Mouse (Mus musculus) intestine, embryonic 16.5 days (tissue): ENCODE measurements around the gene Slc5a10. TPM values are rescaled to one million over a fixed set of nuclear protein-coding genes. Genes with fewer than 3 reads are reported as not detected.

Source experiments
- ATAC-seq: fragments of 200-750 bp; cut with Nextera tagmentation; 2 replicates; pipeline ENCODE4 v1.8.0; 2017; ENCODE audit warnings: moderate TSS enrichment, moderate library complexity
- H3K27ac ChIP-seq: fragments of 300-500 bp; sonication (generic); 2 replicates; pipeline ENCODE4 v1.5.1; 2014; ENCODE audit warnings: mild to moderate bottlenecking, low read length
- H3K27me3 ChIP-seq: fragments of 300-500 bp; sonication (generic); replicated peaks from 2 replicates; pipeline ENCODE4 v1.6.1; 2014; ENCODE audit warnings: low read length, control low read depth, mixed read lengths; ENCODE audit not compliant: control insufficient read depth, insufficient read depth
- H3K36me3 ChIP-seq: fragments of 300-500 bp; sonication (generic); 2 replicates; pipeline ENCODE4 v1.6.1; 2014; ENCODE audit warnings: low read length, control low read depth; ENCODE audit not compliant: control insufficient read depth, insufficient read depth
- H3K4me1 ChIP-seq: fragments of 300-500 bp; sonication (generic); 2 replicates; pipeline ENCODE4 v1.6.1; 2014; ENCODE audit warnings: low read length, control low read depth, mixed read lengths; ENCODE audit not compliant: control insufficient read depth, insufficient read depth
- H3K4me2 ChIP-seq: fragments of 300-500 bp; sonication (generic); 2 replicates; pipeline ENCODE4 v1.6.1; 2014; ENCODE audit warnings: low read depth, low read length, control low read depth
- H3K4me3 ChIP-seq: fragments of 300-500 bp; sonication (generic); 2 replicates; pipeline ENCODE4 v1.5.1; 2014; ENCODE audit warnings: mild to moderate bottlenecking, low read length
- H3K9ac ChIP-seq: fragments of 300-500 bp; sonication (generic); 2 replicates; pipeline ENCODE4 v1.6.1; 2014; ENCODE audit warnings: low read depth, low read length
- H3K9me3 ChIP-seq: fragments of 300-500 bp; sonication (generic); 2 replicates; pipeline ENCODE4 v1.6.1; 2016; ENCODE audit warnings: low read length, control low read depth; ENCODE audit not compliant: control insufficient read depth
- WGBS: fragments of 180-500 bp; shearing (Covaris S2); extraction: QIAGEN DNeasy Blood & Tissue Kit; methylation state at CpG from one replicate; pipeline ENCODE4 v1.1.7; 2014; 5-methylcytosine and 5-hydroxymethylcytosine counted together
- polyA plus RNA-seq: library from polyadenylated mRNA; unstranded; fragments of >200 nt; fragmentation: Nextera tagmentation; extraction: Ambion mirVana; gene quantifications from 2 replicates; pipeline ENCODE4 v1.2.1, GENCODE M21; 2015

Gene Slc5a10
- polyA plus RNA-seq, 1 experiment from 2014 or later: 0.11 TPM

DNA sequence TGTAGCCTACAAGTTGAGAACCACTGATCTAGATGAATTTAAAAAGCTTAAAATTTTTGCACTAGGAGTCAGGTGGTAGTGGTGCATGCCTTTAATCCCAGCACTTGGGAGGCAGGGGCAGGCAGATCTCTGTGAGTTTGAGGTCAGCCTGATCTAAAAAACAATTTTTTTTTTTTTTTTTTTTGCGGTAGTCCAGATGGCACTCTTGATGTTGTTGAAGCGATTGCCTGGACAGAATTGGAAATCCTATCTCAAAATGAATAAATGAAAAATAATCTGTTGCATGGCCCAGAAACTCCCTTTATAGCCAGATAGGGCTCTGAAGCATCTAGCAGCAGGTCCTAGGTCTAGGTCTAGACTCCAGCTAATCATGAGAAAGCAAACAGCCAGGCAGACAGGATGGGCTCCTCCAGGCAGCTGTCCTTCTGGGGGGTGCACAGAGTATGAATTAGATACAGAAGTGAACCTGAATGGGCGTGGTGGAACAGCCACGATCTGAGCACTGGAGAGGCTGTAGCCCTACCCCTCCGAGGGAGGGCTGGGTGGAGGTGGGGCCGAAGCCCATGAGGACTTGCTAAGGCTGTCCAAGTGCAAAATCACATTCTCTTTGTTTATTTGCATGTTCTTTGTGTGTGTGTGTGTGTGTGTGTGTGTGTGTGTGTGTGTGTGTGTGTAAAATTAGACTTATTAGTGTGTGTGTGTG is 64.3 kb downstream of the Slc5a10 start:
- no peaks in the 10 kb centered on the region for H3K36me3 ChIP-seq

DNA sequence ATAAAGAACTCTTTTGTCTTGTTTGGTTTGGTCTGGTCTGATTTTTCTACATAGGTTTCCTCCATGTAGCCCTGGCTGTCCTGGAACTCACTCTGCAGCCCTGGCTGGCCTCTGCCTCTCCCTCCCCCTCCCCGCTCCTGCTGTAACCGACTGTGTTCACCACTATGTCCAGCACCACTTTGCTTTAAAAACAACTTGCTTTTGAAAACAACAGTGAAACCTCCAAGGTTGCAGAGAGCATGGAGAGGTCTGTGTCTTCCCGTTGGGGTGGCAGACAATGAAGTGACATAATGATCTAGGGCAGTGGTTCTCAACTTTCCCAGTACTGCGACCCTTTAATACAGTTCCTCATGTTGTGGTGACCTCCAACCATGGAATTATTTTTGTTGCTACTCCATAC is 65.0 kb downstream of the Slc5a10 start:
- WGBS: 63% methylated on average over 4 of the region's 4 CpGs
- H3K9ac ChIP-seq: no peak overlapping the region
- peaks cover 3% of the 10 kb centered on the region; the same call in 1 of the 2 replicates for H3K4me1 ChIP-seq
- H3K27ac ChIP-seq: no peak overlapping the region
- H3K9me3 ChIP-seq: no peaks in the 10 kb centered on the region
- no peak overlapping the region for H3K4me2 ChIP-seq
- H3K27me3 ChIP-seq: no peaks in the 10 kb centered on the region
- no peaks in the 10 kb centered on the region for H3K36me3 ChIP-seq
- H3K4me3 ChIP-seq: no peak overlapping the region
- ATAC-seq: no peak

More for the DNA sequence above, 64.3 kb downstream of the Slc5a10 start:
- WGBS: 57% methylated on average over 6 of the region's 6 CpGs
- ATAC-seq: no peak
- H3K4me2 ChIP-seq: no peak overlapping the region
- no peak overlapping the region for H3K9ac ChIP-seq
- H3K4me3 ChIP-seq: no peak overlapping the region
- 0 out of 2 replicates have a peak, but pooled peaks cover 3% of the 10 kb centered on the region for H3K4me1 ChIP-seq
- H3K9me3 ChIP-seq: no peaks in the 10 kb centered on the region
- H3K27me3 ChIP-seq: no peaks in the 10 kb centered on the region
- no peak overlapping the region for H3K27ac ChIP-seq

DNA sequence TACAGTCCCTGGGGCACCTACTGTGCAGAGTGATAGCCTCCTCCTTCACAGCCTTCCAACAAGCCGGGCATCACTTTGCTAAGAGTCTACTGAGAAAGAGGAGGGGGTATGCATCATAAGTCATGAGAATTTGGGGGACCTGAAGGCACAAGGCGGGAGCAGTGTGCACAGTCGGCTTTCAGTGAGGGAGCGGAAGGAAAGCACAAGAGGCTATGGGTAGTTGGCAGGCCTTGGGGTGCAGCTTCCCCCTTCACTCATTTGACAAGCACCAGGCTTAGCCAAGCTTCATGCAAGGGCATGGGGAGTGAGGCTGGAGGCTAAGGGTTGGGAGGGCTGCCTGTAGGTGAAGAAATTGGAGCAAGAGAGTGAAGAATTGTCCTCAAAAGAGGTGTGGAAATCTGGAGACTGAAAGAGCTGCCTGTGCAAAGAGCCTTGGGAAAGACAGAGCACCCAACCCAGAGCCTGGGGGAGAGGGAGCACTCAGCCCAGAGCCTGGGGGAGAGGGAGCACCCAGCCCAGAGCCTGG is 65.8 kb downstream of the Slc5a10 start:
- no peak overlapping the region for H3K9ac ChIP-seq
- no peaks in the 10 kb centered on the region for H3K36me3 ChIP-seq
- no peak overlapping the region for H3K4me3 ChIP-seq
- H3K27me3 ChIP-seq: no peaks in the 10 kb centered on the region
- 86% methylated on average over 4 of the region's 4 CpGs for WGBS
- no peak for ATAC-seq
- H3K4me2 ChIP-seq: no peak overlapping the region
- H3K9me3 ChIP-seq: no peaks in the 10 kb centered on the region
- peaks cover 3% of the 10 kb centered on the region; the same call in 1 of the 2 replicates for H3K4me1 ChIP-seq
- no peak overlapping the region for H3K27ac ChIP-seq

DNA sequence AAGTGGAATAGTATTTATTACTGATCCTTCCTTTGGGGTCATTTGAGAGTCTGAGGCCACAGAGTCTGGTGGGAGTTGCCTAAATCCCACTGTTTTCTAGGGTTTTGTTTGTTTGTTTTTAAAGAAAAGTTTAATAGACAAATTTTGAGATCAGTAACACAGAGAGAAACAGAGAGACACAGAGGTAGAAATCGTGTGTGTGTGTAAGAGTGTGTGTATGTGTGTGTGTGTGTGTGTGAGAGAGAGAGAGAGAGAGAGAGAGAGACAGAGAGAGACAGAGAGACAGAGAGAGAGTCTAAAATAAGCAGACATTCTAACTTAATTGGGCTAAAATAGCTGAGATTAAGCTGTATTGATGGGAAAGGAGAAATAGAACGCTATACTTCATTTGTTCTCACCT is 67.1 kb downstream of the Slc5a10 start:
- H3K27me3 ChIP-seq: no peaks in the 10 kb centered on the region
- H3K4me2 ChIP-seq: no peak overlapping the region
- no peak overlapping the region for H3K9ac ChIP-seq
- peaks cover 3% of the 10 kb centered on the region; the same call in 1 of the 2 replicates for H3K4me1 ChIP-seq
- ATAC-seq: no peak
- no peaks in the 10 kb centered on the region for H3K36me3 ChIP-seq
- H3K9me3 ChIP-seq: no peaks in the 10 kb centered on the region
- WGBS: 68% methylated on average over 2 of the region's 2 CpGs
- peak overlapping the region; percentile 0 for H3K4me3 ChIP-seq
- H3K27ac ChIP-seq: no peak overlapping the region

DNA sequence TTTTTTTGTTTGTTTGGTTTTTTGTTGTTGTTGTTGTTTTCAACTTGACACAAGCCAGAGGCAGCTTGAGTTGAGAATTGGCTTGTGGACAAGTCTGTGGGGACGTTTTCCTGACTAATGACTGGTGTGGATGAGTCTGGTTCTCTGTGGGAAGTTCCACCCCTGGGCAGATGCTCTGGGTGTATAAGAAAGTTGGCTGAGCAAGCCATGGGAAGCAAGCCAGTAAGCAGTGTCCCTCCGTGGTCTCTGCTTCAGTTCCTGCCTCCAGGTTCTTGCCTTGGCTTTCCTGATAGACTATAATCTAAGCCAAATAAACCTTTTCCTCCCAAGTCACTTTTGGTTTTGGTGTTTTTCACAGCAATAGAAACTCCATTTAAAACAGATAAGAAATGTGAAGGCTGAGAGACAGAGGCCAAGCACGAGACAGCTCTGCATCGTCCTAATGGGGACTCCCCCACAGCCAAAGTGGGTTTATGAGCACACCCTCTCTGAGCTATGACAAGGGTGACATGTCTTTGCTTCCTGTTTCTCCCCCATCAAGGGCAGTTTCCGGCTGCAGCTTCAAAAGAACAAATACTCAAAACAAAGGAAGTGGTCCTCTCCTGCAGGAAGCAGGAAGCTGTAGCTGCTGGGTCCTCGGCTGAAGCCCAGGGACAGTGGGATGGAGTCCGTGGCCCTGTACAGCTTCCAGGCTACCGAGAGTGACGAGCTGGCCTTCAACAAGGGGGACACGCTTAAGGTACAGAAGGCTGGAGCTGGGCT is 67.8 kb downstream of the Slc5a10 start, which contains the start of gene Grap:
Gene Grap (plus strand): TSS at position 580 of the 762 bp plus-strand sequence.
- Histone ChIP-seq H3K4me3 (peak within 1 kb of the TSS; percentile 0), H3K27me3 (no peaks in the 10 kb centered on the region), H3K4me2 (no peak within 1 kb of the TSS), H3K27ac (peak within 1 kb of the TSS; percentile 23; the same call in 1 of the 2 replicates), H3K4me1 (peaks cover 3% of the 10 kb centered on the region; the same call in 1 of the 2 replicates), H3K9ac (no peak within 1 kb of the TSS), H3K9me3 (no peaks in the 10 kb centered on the region), H3K36me3 (no peaks in the 10 kb centered on the region)
- no peak for ATAC-seq
- WGBS: 56% methylated on average over 10 of the region's 10 CpGs

DNA sequence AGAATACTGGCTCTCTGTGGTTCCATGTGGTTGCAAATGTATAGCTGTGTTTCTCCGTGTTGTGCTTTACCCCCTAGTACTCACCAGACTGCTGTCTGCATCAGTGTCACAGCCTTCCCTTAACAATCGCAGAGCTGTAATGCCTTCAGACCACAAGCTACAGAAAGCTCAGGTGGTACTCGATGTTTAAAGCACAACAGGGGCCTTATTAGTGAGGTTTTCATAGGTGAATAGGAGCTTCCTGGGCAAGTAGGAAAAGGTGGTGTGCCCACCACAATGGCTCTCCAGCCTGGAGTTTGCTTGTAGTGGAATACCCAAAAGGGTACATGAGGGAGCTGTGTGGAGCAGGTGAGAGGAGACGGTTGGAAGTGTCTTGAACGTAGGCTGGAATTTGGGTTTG is 68.4 kb downstream of the Slc5a10 start:
- Histone ChIP-seq H3K27ac (no peak overlapping the region), H3K4me1 (peaks cover 3% of the 10 kb centered on the region; the same call in 1 of the 2 replicates), H3K9me3 (no peaks in the 10 kb centered on the region), H3K4me2 (no peak overlapping the region), H3K36me3 (no peaks in the 10 kb centered on the region), H3K27me3 (no peaks in the 10 kb centered on the region), H3K9ac (no peak overlapping the region), H3K4me3 (no peak overlapping the region)
- no peak for ATAC-seq
- 92% methylated on average over 5 of the region's 5 CpGs for WGBS

DNA sequence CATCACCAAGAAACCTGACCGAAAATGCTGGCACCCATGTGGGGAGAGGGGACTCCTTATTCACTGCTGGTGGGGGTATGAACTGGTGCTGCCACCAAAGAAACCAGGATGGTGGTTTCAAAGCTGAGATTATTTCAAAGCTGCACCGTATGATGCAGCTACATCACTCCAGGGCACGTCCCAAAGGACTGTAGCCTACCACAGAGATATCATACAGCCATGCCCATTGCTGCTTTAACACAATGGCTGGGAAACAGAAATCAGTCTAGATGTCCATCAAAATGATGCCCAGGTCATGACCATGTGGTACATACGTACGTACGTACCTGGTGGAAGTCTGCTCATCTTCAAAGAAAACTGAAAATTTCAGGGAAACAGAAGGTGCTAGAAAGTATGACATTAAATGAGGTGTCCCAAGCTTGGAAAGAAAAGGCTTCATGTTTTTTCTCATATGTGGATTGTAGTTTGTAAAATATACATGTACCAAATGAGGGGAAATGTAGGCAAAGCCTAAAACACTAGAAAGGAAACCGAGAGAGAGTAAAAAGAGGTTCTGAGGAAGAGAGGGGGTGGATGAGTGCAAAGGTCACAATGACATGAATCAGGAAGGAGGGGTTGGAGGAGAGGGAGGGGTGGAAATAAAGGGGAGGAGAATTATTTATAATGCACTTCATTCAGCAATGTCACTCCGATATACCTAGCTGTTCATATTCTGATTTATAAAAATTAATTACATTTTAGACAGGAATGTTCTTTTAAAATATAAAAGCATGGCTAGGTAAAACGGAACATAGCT is 70.0 kb downstream of the Slc5a10 start:
- peaks cover under 1% of the 10 kb centered on the region for H3K4me1 ChIP-seq
- no peaks in the 10 kb centered on the region for H3K9me3 ChIP-seq
- H3K4me3 ChIP-seq: no peak overlapping the region
- ATAC-seq: no peak
- H3K9ac ChIP-seq: no peak overlapping the region
- 82% methylated on average over 9 of the region's 9 CpGs for WGBS
- H3K4me2 ChIP-seq: no peak overlapping the region
- H3K27me3 ChIP-seq: no peaks in the 10 kb centered on the region
- no peaks in the 10 kb centered on the region for H3K36me3 ChIP-seq
- H3K27ac ChIP-seq: no peak overlapping the region

DNA sequence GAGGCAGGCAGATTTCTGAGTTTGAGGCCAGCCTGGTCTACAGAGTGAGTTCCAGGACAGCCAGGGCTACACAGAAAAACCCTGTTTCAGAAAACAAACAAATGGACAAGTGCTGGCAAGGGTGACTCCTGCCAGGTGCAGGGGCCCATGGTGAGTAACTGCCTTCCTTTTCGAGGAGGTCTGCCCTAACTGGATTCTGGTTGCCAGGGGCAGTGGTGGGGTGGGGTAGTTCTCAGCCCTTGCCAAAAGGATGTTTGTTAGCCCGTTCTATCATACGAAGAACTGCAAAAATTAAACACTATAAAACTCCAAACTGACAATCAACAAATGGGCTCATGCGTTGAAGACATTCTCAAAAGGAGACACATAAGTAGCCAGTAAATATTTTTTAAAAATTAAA is 71.0 kb downstream of the Slc5a10 start:
- H3K9me3 ChIP-seq: no peaks in the 10 kb centered on the region
- H3K27me3 ChIP-seq: no peaks in the 10 kb centered on the region
- 82% methylated on average over 4 of the region's 4 CpGs for WGBS
- no peak for ATAC-seq
- H3K27ac ChIP-seq: no peak overlapping the region
- no peak overlapping the region for H3K4me3 ChIP-seq
- H3K4me1 ChIP-seq: peaks cover 2% of the 10 kb centered on the region
- no peak overlapping the region for H3K4me2 ChIP-seq
- H3K9ac ChIP-seq: no peak overlapping the region
- H3K36me3 ChIP-seq: no peaks in the 10 kb centered on the region

DNA sequence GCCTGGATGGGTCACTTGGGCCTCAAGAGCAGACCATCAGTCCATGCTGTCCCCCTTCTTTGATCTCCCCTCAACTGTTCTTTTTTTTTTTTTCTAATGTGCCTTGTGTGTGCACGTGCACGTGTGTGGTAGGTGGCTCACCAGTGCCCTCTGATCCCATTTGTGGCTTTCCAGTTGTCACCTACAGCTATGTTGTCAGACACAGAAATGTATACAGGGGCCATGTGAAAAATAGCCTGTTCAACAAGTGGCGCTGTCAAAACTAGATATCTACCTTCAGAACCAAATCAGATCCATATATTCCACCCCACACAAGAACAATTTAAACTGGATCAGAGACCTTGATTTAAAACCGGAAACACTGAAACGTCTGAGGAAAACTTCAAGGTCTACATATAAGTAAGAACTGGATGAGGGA is 71.5 kb downstream of the Slc5a10 start:
- Histone ChIP-seq H3K9ac (no peak overlapping the region), H3K4me2 (no peak overlapping the region), H3K9me3 (no peaks in the 10 kb centered on the region), H3K27me3 (no peaks in the 10 kb centered on the region), H3K4me1 (peaks cover 3% of the 10 kb centered on the region), H3K36me3 (no peaks in the 10 kb centered on the region), H3K27ac (no peak overlapping the region), H3K4me3 (no peak overlapping the region)
- no peak for ATAC-seq
- 96% methylated on average over 5 of the region's 5 CpGs for WGBS
